Mouse (Mus musculus) ES-E14 (cell line): ENCODE results near the gene Serpinb1a.

Source experiments
- CHD2 ChIP-seq: IDR thresholded peaks from 2 replicates; pipeline ENCODE4 v1.6.1; 2014; ENCODE audit warnings: mild to moderate bottlenecking, low read depth, low read length, inconsistent platforms
- HCFC1 ChIP-seq: IDR thresholded peaks from 2 replicates; pipeline ENCODE4 v1.6.1; 2012; ENCODE audit warnings: low read length, inconsistent platforms, borderline replicate concordance; ENCODE audit not compliant: insufficient read depth
- MAFK ChIP-seq: IDR thresholded peaks from 2 replicates; pipeline ENCODE4 v1.6.1; 2014; ENCODE audit warnings: mild to moderate bottlenecking, low read depth, low read length, inconsistent platforms; ENCODE audit not compliant: insufficient read depth
- ZC3H11A ChIP-seq: IDR thresholded peaks from 2 replicates; pipeline ENCODE4 v1.6.1; 2012; ENCODE audit warnings: low read depth, mild to moderate bottlenecking, inconsistent platforms, low read length, borderline replicate concordance
- ZNF384 ChIP-seq: IDR thresholded peaks from 2 replicates; pipeline ENCODE4 v1.6.1; 2012; ENCODE audit warnings: low read depth, low read length, inconsistent platforms

GRCm38 (mm10) chr13:32850668-32851404 is at the start of gene Serpinb1a:
- TF ChIP-seq MAFK (no peak), CHD2 (no peak), ZNF384 (no peak), HCFC1 (no peak), ZC3H11A (no peak)
